ENCODE assay signal across 8 mouse cellular contexts in genomic region chr6:119482958-119483600, GRCm38 (mm10). TPM values are rescaled to one million over a fixed set of nuclear protein-coding genes. Genes with fewer than 3 reads are reported as not detected.
DNase-seq lines count a peak whose midpoint lies in the region; ATAC-seq lines count a peak whose summit lies in the region.

No protein-coding gene starts in this region.

- peaks cover 63% of the 10 kb centered on the region for H3K4me1 ChIP-seq in liver, embryonic 12.5 days
- peaks cover 9% of the 10 kb centered on the region for H3K4me1 ChIP-seq in neural tube, embryonic 11.5 days (ENCODE audit: control insufficient read depth, insufficient read depth, low read length)

- peaks cover 30% of the 10 kb centered on the region for H3K36me3 ChIP-seq in liver, embryonic 12.5 days
- 0 out of 2 replicates have a peak, but pooled peaks cover 2% of the 10 kb centered on the region for H3K36me3 ChIP-seq in neural tube, embryonic 11.5 days (ENCODE audit: control insufficient read depth, insufficient read depth, low read length)

- H3K9me3 ChIP-seq in liver, embryonic 12.5 days (replicated peaks): no peaks in the 10 kb centered on the region
- no peaks in the 10 kb centered on the region for H3K9me3 ChIP-seq in neural tube, embryonic 11.5 days (ENCODE audit: control insufficient read depth, low read length)

- H3K27ac ChIP-seq in liver, embryonic 12.5 days: no peak overlapping the region
- H3K27ac ChIP-seq in neural tube, embryonic 11.5 days (ENCODE audit: low read depth, low read length): no peak overlapping the region

- 54% methylated on average over 16 of the region's 16 CpGs for WGBS in liver, embryonic 12.5 days (ENCODE audit: insufficient replicate concordance)
- WGBS in neural tube, embryonic 11.5 days: 35% methylated on average over 16 of the region's 16 CpGs

- H3K9ac ChIP-seq in liver, embryonic 12.5 days: peak overlapping the region; percentile 29
- no peak overlapping the region for H3K9ac ChIP-seq in neural tube, embryonic 11.5 days (ENCODE audit: low read length)

- peak overlapping the region; percentile 85 for H3K4me3 ChIP-seq in liver, embryonic 12.5 days
- H3K4me3 ChIP-seq in neural tube, embryonic 11.5 days (ENCODE audit: low read depth, low read length): peak overlapping the region; percentile 94; the same call in 1 of the 2 replicates

- H3K27me3 ChIP-seq in liver, embryonic 12.5 days (replicated peaks): no peaks in the 10 kb centered on the region
- H3K27me3 ChIP-seq in neural tube, embryonic 11.5 days (ENCODE audit: control insufficient read depth, insufficient read depth, low read length): no peaks in the 10 kb centered on the region

- ATAC-seq in liver, embryonic 12.5 days: no peak
- no peak for ATAC-seq in neural tube, embryonic 11.5 days (ENCODE audit: insufficient read depth, low FRiP score, low TSS enrichment)

- H3K4me2 ChIP-seq in liver, embryonic 12.5 days: peak overlapping the region; percentile 99
- H3K4me2 ChIP-seq in neural tube, embryonic 11.5 days (ENCODE audit: low read depth): peak overlapping the region; percentile 100

- DNase-seq in right cerebral cortex, adult 18-20 months: peak; percentile 47
- no peak for DNase-seq in right cerebral cortex, postnatal 36 days (ENCODE audit: low spot score in 2 of 2)
- DNase-seq in cerebellum, postnatal 10 days: peak; percentile 76 to 79
- DNase-seq in heart, adult 18-20 months: peak; percentile 63 to 70
- peak; percentile 41 for DNase-seq in kidney, adult 9 months
- DNase-seq in neural tube, embryonic 11.5 days (ENCODE audit: low spot score): peak; percentile 73
- no peak for DNase-seq in spleen, postnatal 4 days (ENCODE audit: low spot score in 2 of 2)

RNA-seq across cellular contexts. Expression of gene Fbxl14, which starts 3.6 kb away (rescaled TPM):
- 10 to 100 TPM; 15.0 to 15.6 TPM for total RNA-seq in heart, adult 18-20 months (2021)
- 3.2 and 3.4 TPM in 2 replicates for polyA plus RNA-seq in liver, embryonic 12.5 days (2016; fragmentation: Nextera tagmentation; extraction: Ambion mirVana)
- 5.8 and 7.2 TPM in 2 replicates for polyA plus RNA-seq in neural tube, embryonic 11.5 days (2014; fragmentation: Nextera tagmentation; extraction: Ambion mirVana)

Comparison
In these comparisons a context has a peak if more than half of its experiments do, and no peak if none do; other contexts are left out.
1. DNase-seq: peak in right cerebral cortex, adult 18-20 months (single experiment), cerebellum, postnatal 10 days (2 of 2), heart, adult 18-20 months (2 of 2), kidney, adult 9 months (single experiment) and neural tube, embryonic 11.5 days (single experiment); none in right cerebral cortex, postnatal 36 days (0 of 2) and spleen, postnatal 4 days (0 of 2).